Mouse (Mus musculus) hindbrain, embryonic 14.5 days (tissue): ENCODE data around the gene Cerkl. TPM values are rescaled to one million over a fixed set of nuclear protein-coding genes. Genes with fewer than 3 reads are reported as not detected.

Experiments
- ATAC-seq: fragments of 200-750 bp; cut with Nextera tagmentation; 2 replicates; pipeline ENCODE4 v1.8.0; 2017; ENCODE audit warnings: moderate number of reproducible peaks, mild to moderate bottlenecking, moderate TSS enrichment, moderate library complexity; ENCODE audit not compliant: low FRiP score
- DNase-seq: peaks from one replicate; pipeline ENCODE4 v3.0.0-alpha.2; 2015; ENCODE audit warnings: low spot score
- H3K27ac ChIP-seq: fragments of 300-500 bp; sonication (generic); 2 replicates; pipeline ENCODE4 v1.5.1; 2014; ENCODE audit warnings: mild to moderate bottlenecking, moderate library complexity
- H3K27me3 ChIP-seq: fragments of 300-500 bp; sonication (generic); 2 replicates; pipeline ENCODE4 v1.6.1; 2014; ENCODE audit warnings: mild to moderate bottlenecking, low read length, mixed read lengths; ENCODE audit not compliant: control insufficient read depth, insufficient read depth
- H3K36me3 ChIP-seq: fragments of 300-500 bp; sonication (generic); replicated peaks from 2 replicates; pipeline ENCODE4 v1.6.1; 2014; ENCODE audit not compliant: control insufficient read depth, insufficient read depth
- H3K4me1 ChIP-seq: fragments of 300-500 bp; sonication (generic); replicated peaks from 2 replicates; pipeline ENCODE4 v1.6.1; 2014; ENCODE audit warnings: antibody characterized with exemption, low read length, mixed read lengths; ENCODE audit not compliant: control insufficient read depth, insufficient read depth
- H3K4me2 ChIP-seq: fragments of 300-500 bp; sonication (generic); replicated peaks from 2 replicates; pipeline ENCODE4 v1.6.1; 2014; ENCODE audit warnings: mild to moderate bottlenecking, moderate library complexity
- H3K4me3 ChIP-seq: fragments of 300-500 bp; sonication (generic); replicated peaks from 2 replicates; pipeline ENCODE4 v1.5.1; 2014; ENCODE audit warnings: mild to moderate bottlenecking, low read length
- H3K9ac ChIP-seq: fragments of 300-500 bp; sonication (generic); 2 replicates; pipeline ENCODE4 v1.6.1; 2014
- H3K9me3 ChIP-seq: fragments of 300-500 bp; sonication (generic); 2 replicates; pipeline ENCODE4 v1.6.1; 2016; ENCODE audit warnings: low read length; ENCODE audit not compliant: control insufficient read depth
- WGBS: fragments of 180-500 bp; shearing (Covaris S2); extraction: QIAGEN DNeasy Blood & Tissue Kit; methylation state at CpG from one replicate; pipeline ENCODE4 v1.1.7; 2014; 5-methylcytosine and 5-hydroxymethylcytosine counted together
- polyA plus RNA-seq: library from polyadenylated mRNA; unstranded; fragments of >200 nt; fragmentation: Nextera tagmentation; extraction: Ambion mirVana; gene quantifications from 2 replicates; pipeline ENCODE4 v1.2.1, GENCODE M21; 2014

The Cerkl gene
- polyA plus RNA-seq, 1 experiment from 2014 or later: 1.2 TPM

DNA sequence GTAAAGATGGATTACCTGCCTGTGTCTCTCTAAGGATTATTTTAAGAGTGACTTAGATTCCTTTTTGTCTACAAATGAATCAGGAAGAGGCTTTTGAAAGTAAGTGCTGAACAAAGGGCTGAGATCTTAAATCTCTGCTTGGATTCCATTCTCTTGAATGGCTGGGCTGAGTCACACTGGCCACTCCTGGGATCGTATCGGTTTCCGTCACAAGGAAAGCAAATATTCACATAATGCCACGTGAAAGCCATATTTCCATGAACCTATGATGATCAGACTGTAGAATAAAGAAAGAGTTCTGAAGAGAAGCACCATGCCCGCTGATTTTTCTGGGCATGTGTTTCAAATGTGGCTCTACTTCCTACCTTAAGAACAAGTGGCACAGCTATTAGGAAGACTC lies 57.8 kb downstream of the Cerkl start:
- Histone ChIP-seq H3K9me3 (no peaks in the 10 kb centered on the region), H3K4me3 (no peak overlapping the region), H3K4me1 (peaks cover 8% of the 10 kb centered on the region; the same call in 1 of the 2 replicates), H3K4me2 (no peak overlapping the region), H3K9ac (no peak overlapping the region), H3K27me3 (no peaks in the 10 kb centered on the region), H3K36me3 (no peaks in the 10 kb centered on the region), H3K27ac (no peak overlapping the region)
- 76% methylated on average over 5 of the region's 5 CpGs for WGBS
- no peak for DNase-seq
- no peak for ATAC-seq

DNA sequence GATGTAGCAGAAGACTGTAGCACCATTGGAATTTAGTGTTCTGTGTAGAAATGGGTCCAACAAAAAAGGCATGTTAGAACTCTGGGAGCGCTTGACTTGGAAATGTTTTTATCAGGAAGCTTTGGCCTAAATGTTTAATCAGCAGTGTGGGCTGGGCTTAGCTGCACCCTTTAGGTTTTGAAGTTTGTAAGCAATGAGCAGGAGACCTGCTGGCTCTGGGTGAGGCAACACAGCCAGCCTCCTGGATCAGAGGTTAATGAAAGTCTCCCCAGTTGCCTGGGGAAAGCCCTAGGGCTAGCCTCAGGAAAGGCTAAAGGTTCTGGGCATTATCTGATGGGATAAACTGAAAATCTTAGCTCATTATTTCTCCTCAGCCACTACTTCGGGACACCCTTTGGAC lies 58.2 kb downstream of the Cerkl start:
- Histone ChIP-seq H3K4me2 (no peak overlapping the region), H3K27me3 (no peaks in the 10 kb centered on the region), H3K36me3 (no peaks in the 10 kb centered on the region), H3K9me3 (no peaks in the 10 kb centered on the region), H3K9ac (no peak overlapping the region), H3K27ac (no peak overlapping the region), H3K4me1 (peaks cover 8% of the 10 kb centered on the region; the same call in 1 of the 2 replicates), H3K4me3 (no peak overlapping the region)
- DNase-seq (no peak), ATAC-seq (no peak)
- WGBS: 74% methylated on average over 2 of the region's 2 CpGs

DNA sequence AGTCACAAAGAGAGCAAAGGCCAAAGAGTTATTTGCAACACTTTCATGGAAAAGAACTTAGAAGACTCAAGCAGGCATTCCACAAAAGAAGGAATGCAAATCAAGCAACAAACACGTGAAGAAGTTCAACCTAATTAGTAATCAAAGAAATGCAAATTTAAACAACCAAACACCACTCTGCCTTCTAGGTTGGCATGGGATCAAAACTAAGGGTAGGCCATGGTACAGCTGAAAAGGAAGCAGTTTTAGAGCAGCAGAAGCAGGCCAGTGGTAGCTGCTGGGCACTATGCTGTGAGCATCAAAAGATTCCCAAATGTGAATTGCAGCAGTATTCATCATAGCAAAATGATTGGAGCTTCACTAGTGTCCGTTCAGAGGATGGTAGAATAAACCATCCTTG lies 59.5 kb downstream of the Cerkl start:
- Histone ChIP-seq H3K4me3 (no peak overlapping the region), H3K27ac (no peak overlapping the region), H3K4me1 (peaks cover 8% of the 10 kb centered on the region; the same call in 1 of the 2 replicates), H3K4me2 (no peak overlapping the region), H3K36me3 (no peaks in the 10 kb centered on the region), H3K9ac (no peak overlapping the region), H3K27me3 (no peaks in the 10 kb centered on the region), H3K9me3 (no peaks in the 10 kb centered on the region)
- DNase-seq (no peak), ATAC-seq (no peak)
- whole genome bisulfite sequencing: 47% methylated on average over 2 of the region's 2 CpGs

DNA sequence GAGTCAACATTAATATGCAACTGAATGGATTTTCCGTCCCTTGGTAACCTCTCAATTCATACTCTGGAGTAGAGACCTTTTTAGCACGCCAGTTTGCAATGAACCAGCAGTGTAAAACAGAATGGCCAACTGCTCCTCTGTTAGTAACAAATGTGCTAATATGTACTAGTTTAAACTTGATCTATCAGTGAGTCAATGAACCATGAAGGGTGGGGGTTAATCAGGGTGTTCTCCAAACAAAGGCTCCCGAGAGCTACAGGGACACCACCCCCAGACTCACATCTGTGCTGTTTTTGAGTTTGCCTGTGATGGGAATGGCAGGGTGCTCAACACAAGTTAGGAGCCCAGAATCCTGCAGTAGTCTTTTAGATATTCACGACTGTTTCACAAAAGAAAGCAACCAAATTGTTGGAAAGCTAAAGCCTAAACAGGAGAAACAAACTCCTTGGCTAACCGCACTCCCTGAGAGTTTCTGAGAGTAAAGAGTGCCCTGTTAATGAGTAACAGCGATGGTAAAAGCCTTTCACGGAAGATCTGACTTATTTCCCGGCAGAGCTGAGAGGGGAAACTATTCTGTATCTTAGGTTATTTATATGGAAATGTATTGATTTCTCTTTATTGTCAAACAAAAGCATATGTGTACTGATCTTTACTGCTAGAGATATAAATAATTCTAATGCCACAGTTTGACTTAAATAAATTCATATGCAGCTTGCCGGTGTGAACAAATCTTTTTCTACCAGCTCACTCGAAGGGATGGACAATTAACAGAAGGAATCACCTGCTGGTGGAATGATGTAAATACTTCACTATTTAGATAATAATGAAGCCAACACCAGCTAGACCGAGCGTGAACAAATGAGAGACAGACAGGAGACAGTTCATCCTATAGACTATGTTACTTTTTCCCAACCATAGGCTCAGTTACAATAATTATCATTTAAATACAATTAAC lies 77.2 kb downstream of the Cerkl start:
- Histone ChIP-seq H3K36me3 (no peaks in the 10 kb centered on the region), H3K4me3 (no peak overlapping the region), H3K9me3 (no peaks in the 10 kb centered on the region), H3K4me1 (peaks cover 9% of the 10 kb centered on the region), H3K4me2 (0 out of 2 replicates have a peak overlapping the region, but pooled peaks have one; percentile 13), H3K27ac (no peak overlapping the region), H3K9ac (no peak overlapping the region), H3K27me3 (no peaks in the 10 kb centered on the region)
- ATAC-seq (peak; percentile 46; the same call in 1 of the 2 replicates), DNase-seq (peak; percentile 46)
- 10% methylated on average over 12 of the region's 12 CpGs for WGBS

DNA sequence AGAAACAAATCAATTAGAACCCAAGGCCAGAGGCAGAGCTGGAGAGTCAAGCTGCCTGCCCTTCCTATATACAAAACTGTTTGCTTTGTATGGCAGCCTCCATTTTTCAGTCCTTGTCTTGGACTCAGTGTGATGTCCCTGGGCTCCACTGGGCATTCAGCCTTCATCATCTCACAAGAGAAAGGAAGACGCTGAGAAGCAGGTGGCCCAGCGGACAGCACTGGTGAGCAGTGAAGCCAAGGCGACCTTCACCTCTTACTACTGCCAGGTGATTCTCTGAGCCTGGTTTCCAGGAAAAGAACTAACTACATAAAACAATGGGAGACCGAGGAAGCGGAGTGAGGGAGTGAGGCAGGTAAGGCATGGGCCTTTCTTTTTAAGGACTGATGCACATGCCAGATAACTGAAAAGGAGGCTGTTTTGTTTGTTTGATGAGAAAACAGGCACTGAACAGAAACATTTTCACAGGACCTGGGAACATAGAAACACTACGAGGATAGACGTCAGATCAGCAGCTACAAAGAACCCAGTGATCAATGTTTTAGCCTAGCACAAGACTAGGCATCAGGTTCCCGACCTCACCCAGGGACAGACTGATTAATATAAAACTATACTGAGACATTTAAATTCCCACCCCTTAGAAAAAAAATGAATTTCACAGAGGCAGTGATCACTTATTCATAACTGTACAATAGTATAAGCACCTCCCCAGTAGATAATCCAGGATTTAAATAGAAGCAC lies 78.1 kb downstream of the Cerkl start:
- Histone ChIP-seq H3K36me3 (no peaks in the 10 kb centered on the region), H3K27me3 (no peaks in the 10 kb centered on the region), H3K4me1 (peaks cover 9% of the 10 kb centered on the region), H3K9me3 (no peaks in the 10 kb centered on the region), H3K9ac (no peak overlapping the region), H3K4me3 (no peak overlapping the region), H3K4me2 (no peak overlapping the region), H3K27ac (no peak overlapping the region)
- DNase-seq (no peak), ATAC-seq (no peak)
- 37% methylated on average over 8 of the region's 8 CpGs for WGBS

DNA sequence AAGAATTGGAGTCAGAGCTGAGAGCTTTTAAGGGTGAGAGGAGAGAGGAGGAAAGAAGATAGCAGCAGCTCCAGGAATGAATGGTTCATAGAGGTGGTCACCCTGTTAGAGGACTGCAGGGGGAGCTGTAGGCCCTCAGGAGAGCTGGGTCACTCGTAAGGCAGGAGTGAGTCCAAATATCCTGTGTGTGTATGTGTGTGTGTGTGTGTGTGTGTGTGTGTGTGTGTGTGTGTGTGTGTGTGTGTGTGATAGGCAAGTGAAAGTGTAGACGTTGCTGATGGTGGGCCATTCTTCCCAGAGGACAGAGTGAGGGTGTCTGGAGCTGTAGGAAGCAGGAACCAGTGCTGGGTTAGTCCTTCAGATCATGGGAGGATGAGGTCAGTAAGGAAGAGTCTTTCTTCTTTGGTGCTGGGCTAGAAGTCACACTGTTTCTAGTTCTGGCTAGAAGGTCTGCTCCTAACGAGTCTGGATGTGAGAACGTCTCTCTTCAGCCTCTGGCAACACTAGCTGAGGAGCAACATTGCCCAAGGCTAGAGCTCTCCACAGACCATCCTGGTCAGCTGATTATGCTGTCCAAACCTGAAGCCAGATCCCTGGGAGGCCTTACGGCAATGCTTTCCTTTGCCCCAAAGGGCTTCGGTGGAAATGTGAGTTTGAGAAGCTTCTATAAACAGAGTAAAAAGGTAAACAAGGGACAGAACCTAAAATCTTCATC lies 83.9 kb downstream of the Cerkl start:
- 44% methylated on average over 6 of the region's 6 CpGs for WGBS
- no peak for DNase-seq
- Histone ChIP-seq H3K4me1 (0 out of 2 replicates have a peak, but pooled peaks cover 3% of the 10 kb centered on the region), H3K27ac (no peak overlapping the region), H3K9ac (no peak overlapping the region), H3K27me3 (no peaks in the 10 kb centered on the region), H3K4me2 (no peak overlapping the region), H3K9me3 (no peaks in the 10 kb centered on the region), H3K4me3 (no peak overlapping the region), H3K36me3 (no peaks in the 10 kb centered on the region)
- no peak for ATAC-seq

DNA sequence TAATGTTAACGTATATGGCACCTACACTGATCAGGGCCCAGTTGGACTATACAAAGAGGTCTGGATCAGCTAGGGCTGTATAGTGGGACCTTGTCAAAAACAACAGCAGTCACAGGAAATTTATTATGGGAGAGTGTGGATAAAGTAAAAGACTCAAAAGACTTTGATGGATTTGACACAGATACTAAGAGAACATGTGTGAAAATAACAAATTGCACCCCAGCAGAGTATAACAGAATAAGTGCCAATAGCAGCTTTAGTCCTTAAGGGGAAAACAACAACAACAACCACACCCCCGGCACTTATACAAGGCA lies 84.5 kb downstream of the Cerkl start:
- no peaks in the 10 kb centered on the region for H3K36me3 ChIP-seq
- H3K27me3 ChIP-seq: no peaks in the 10 kb centered on the region
- no peak overlapping the region for H3K4me3 ChIP-seq
- WGBS: 74% methylated on average over 2 of the region's 2 CpGs
- H3K9me3 ChIP-seq: no peaks in the 10 kb centered on the region
- no peak for ATAC-seq
- no peak overlapping the region for H3K9ac ChIP-seq
- H3K27ac ChIP-seq: no peak overlapping the region
- 0 out of 2 replicates have a peak, but pooled peaks cover 3% of the 10 kb centered on the region for H3K4me1 ChIP-seq
- DNase-seq: no peak
- no peak overlapping the region for H3K4me2 ChIP-seq

DNA sequence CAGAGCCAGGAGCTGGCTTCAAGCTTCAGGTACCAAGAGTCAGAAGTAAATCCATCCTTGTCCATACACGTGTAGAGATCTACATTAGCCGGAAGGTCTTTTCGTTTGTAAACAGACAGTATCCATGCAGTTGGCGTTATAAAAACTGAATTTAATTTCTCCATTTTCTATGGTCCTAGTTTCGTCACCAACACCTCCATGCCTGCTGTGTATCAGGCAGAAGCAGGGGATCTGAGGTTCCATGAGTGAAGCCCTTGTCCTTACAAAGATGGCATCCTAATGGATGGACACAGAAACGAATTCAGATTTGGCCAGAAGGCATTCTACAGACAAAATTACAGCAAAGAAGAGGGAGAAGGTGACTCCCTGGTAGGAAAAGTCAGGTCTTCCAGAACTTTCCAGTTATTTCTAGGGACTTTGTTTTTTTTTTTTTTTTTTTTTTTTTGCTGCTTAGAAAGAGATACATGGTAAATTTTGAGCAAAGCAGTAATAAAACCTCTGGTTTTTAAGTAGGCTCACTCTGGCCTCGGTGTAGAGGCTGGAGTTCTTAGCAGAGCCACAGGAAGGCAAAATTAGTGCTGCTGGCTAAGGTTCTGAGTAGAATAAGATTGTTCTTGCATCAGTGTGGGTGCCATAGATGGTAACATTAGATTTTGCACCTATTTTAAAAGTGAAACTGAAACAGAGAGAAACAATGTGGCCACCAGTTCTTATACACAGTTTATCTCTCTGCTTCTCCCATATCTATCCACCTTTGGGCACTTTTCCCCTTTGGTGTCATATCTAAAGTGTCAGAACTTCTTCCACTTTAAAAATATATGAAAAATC lies 85.0 kb downstream of the Cerkl start:
- Histone ChIP-seq H3K36me3 (no peaks in the 10 kb centered on the region), H3K27ac (no peak overlapping the region), H3K4me1 (0 out of 2 replicates have a peak, but pooled peaks cover 3% of the 10 kb centered on the region), H3K4me3 (no peak overlapping the region), H3K9ac (no peak overlapping the region), H3K9me3 (no peaks in the 10 kb centered on the region), H3K27me3 (no peaks in the 10 kb centered on the region), H3K4me2 (no peak overlapping the region)
- no peak for DNase-seq
- no peak for ATAC-seq
- 90% methylated on average over 7 of the region's 7 CpGs for WGBS
